Mouse (Mus musculus) kidney, adult 2 months (tissue): Measurements from ENCODE around the gene Dntt.

Experiments
- CTCF ChIP-seq: fragments of 200-500 bp; conservative IDR thresholded peaks from 2 replicates; pipeline ENCODE4 v1.5.1; 2011; ENCODE audit warnings: low read depth, mild to moderate bottlenecking, control low read depth, low read length, moderate library complexity, mixed read lengths; ENCODE audit not compliant: insufficient read depth, insufficient read length
- POLR2A ChIP-seq: fragments of 200-500 bp; IDR thresholded peaks from one replicate; pipeline ENCODE4 v1.6.1; 2011; ENCODE audit warnings: low read depth, low read length, control low read depth

GRCm38 (mm10) chr19:40984536-40984935 lies 44.5 kb upstream of the Dntt start:
- TF ChIP-seq CTCF (no peak), POLR2A (no peak)
